Comparison of ENCODE assay signal across 8 mouse cellular contexts in the genomic region with DNA sequence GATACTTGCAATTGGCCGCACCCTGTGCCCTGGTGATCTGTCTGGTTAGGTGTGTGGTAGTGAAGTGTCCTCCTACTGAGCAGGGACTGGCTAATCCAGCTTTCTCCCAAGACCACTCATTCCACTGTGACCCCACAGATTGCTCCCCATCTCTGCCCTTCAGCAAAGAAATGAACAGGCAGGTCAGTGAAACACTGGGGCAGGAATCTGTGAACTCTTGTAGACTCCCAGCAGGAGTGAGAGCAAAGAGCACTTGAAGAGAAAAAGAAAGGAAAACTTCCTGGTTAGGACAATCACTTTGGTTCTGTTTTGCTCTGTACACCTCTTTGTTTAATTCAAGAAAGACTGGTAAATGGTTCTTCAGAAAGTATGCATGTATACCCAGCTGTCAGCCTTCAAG. TPM values are rescaled to one million over a fixed set of nuclear protein-coding genes. Genes with fewer than 3 reads are reported as not detected.
DNase-seq lines count a peak whose midpoint lies in the region; ATAC-seq lines count a peak whose summit lies in the region.

No protein-coding gene starts in this region.

- H3K9ac ChIP-seq in heart, embryonic 14.5 days (ENCODE audit: low read length) = peak overlapping the region; percentile 75
- peak overlapping the region; percentile 80 for H3K9ac ChIP-seq in hindbrain, embryonic 15.5 days
- no peak overlapping the region; the same call in 1 of the 2 replicates for H3K9ac ChIP-seq in midbrain, embryonic 12.5 days (replicated peaks)

- DNase-seq in heart, postnatal 36 days = no peak
- no peak for DNase-seq in adrenal gland, adult 8-10 months
- DNase-seq in thymus, postnatal 36 days = no peak
- DNase-seq in spleen, postnatal 14 days (ENCODE audit: low spot score in 2 of 2) = no peak

- H3K27me3 ChIP-seq in heart, embryonic 14.5 days (ENCODE audit: control insufficient read depth, insufficient read depth, low read length) = no peaks in the 10 kb centered on the region
- no peaks in the 10 kb centered on the region for H3K27me3 ChIP-seq in hindbrain, embryonic 15.5 days
- H3K27me3 ChIP-seq in midbrain, embryonic 12.5 days = peaks cover 17% of the 10 kb centered on the region

- H3K27ac ChIP-seq in heart, embryonic 14.5 days (replicated peaks in 1 of 2; ENCODE audit: control insufficient read depth in 1 of 2, insufficient read depth in 1 of 2, low read depth in 2 of 2, low read length in 2 of 2) = no peak overlapping the region
- 0 out of 2 replicates have a peak overlapping the region, but pooled peaks have one; percentile 8 for H3K27ac ChIP-seq in brown adipose tissue, adult 24 weeks (replicated peaks; ENCODE audit: low read depth, low read length)
- H3K27ac ChIP-seq in hindbrain, embryonic 15.5 days (replicated peaks) = no peak overlapping the region
- no peak overlapping the region for H3K27ac ChIP-seq in midbrain, embryonic 12.5 days (replicated peaks)

- peaks cover 0 to 2% of the 10 kb centered on the region in 2 experiments; a peak in 1 of 4 replicates for H3K4me1 ChIP-seq in heart, embryonic 14.5 days (ENCODE audit: control insufficient read depth in 2 of 2, insufficient read depth in 2 of 2, low read length in 2 of 2)
- no peaks in the 10 kb centered on the region for H3K4me1 ChIP-seq in brown adipose tissue, adult 24 weeks (ENCODE audit: control insufficient read depth, insufficient read depth, insufficient read length, low read length)
- H3K4me1 ChIP-seq in hindbrain, embryonic 15.5 days (replicated peaks) = peaks cover 18% of the 10 kb centered on the region
- H3K4me1 ChIP-seq in midbrain, embryonic 12.5 days = peaks cover 5% of the 10 kb centered on the region; the same call in 1 of the 2 replicates

- no peaks in the 10 kb centered on the region for H3K36me3 ChIP-seq in heart, embryonic 14.5 days (ENCODE audit: control insufficient read depth, insufficient read depth, low read length)
- no peaks in the 10 kb centered on the region for H3K36me3 ChIP-seq in hindbrain, embryonic 15.5 days
- no peaks in the 10 kb centered on the region for H3K36me3 ChIP-seq in midbrain, embryonic 12.5 days

- no peaks in the 10 kb centered on the region for H3K9me3 ChIP-seq in heart, embryonic 14.5 days (ENCODE audit: control insufficient read depth, low read length)
- no peaks in the 10 kb centered on the region for H3K9me3 ChIP-seq in hindbrain, embryonic 15.5 days
- H3K9me3 ChIP-seq in midbrain, embryonic 12.5 days = no peaks in the 10 kb centered on the region

- H3K4me3 ChIP-seq in heart, embryonic 14.5 days (ENCODE audit: control insufficient read depth in 1 of 2, insufficient read depth in 1 of 2, low read depth in 1 of 2, low read length in 2 of 2) = peak overlapping the region; percentile 58 to 59
- H3K4me3 ChIP-seq in brown adipose tissue, adult 24 weeks (ENCODE audit: insufficient read depth, low read depth, low read length) = peak overlapping the region; percentile 65
- peak overlapping the region; percentile 82 for H3K4me3 ChIP-seq in hindbrain, embryonic 15.5 days
- peak overlapping the region; percentile 62 for H3K4me3 ChIP-seq in midbrain, embryonic 12.5 days

- no peak for ATAC-seq in heart, embryonic 14.5 days (ENCODE audit: insufficient number of reproducible peaks, insufficient read depth, low FRiP score, low read depth)
- no peak for ATAC-seq in hindbrain, embryonic 15.5 days (ENCODE audit: low FRiP score, low read depth)
- ATAC-seq in midbrain, embryonic 12.5 days (ENCODE audit: low FRiP score, low read depth) = no peak

- H3K4me2 ChIP-seq in heart, embryonic 14.5 days (ENCODE audit: low read length) = peak overlapping the region; percentile 79
- peak overlapping the region; percentile 77 for H3K4me2 ChIP-seq in hindbrain, embryonic 15.5 days
- H3K4me2 ChIP-seq in midbrain, embryonic 12.5 days (replicated peaks) = peak overlapping the region; percentile 64

- intact Hi-C loops in heart, postnatal 36 days (cut with DNase I) = loop anchor here (5.0 to 10.0 kb wide), 4 partner anchors 94 to 1059 kb away; no protein-coding TSS in a partner anchor

- 36% methylated on average over 1 of the region's 1 CpGs for WGBS in heart, embryonic 14.5 days
- 28% methylated on average over 1 of the region's 1 CpGs for WGBS in hindbrain, embryonic 15.5 days
- 25% methylated on average over 1 of the region's 1 CpGs for WGBS in midbrain, embryonic 12.5 days

RNA-seq across cellular contexts. Expression of gene Plxdc2, which starts 1.8 kb away (rescaled TPM):
- polyA plus RNA-seq in heart, embryonic 14.5 days (2014; fragmentation: Nextera tagmentation; extraction: Ambion mirVana) = 14.6 and 15.7 TPM in 2 replicates
- 10 to 100 TPM; 20.3 to 23.1 TPM for total RNA-seq in heart, postnatal 36 days (2021)
- 12.0 and 19.9 TPM in 2 replicates for polyA plus RNA-seq in brown adipose tissue, adult 24 weeks (2012; ENCODE audit: insufficient read depth, insufficient read length, missing spikeins)
- 27.5 and 28.4 TPM in 2 replicates for polyA plus RNA-seq in hindbrain, embryonic 15.5 days (2015; fragmentation: Nextera tagmentation; extraction: Ambion mirVana)
- polyA plus RNA-seq in midbrain, embryonic 12.5 days (2016; fragmentation: Nextera tagmentation; extraction: Ambion mirVana) = 16.8 and 22.2 TPM in 2 replicates
- 10 to 100 TPM; 13.8 to 24.3 (median 20.6) TPM for total RNA-seq in adrenal gland, adult 8-10 months (2022)
